Mouse (Mus musculus): ENCODE results near the gene Slc8a1. TPM values are rescaled to one million over a fixed set of nuclear protein-coding genes. Genes with fewer than 3 reads are reported as not detected.

Slc8a1 gene
- total RNA-seq, 2 experiments from 2014 or later: 27.6 to 36.0 TPM

DNA sequence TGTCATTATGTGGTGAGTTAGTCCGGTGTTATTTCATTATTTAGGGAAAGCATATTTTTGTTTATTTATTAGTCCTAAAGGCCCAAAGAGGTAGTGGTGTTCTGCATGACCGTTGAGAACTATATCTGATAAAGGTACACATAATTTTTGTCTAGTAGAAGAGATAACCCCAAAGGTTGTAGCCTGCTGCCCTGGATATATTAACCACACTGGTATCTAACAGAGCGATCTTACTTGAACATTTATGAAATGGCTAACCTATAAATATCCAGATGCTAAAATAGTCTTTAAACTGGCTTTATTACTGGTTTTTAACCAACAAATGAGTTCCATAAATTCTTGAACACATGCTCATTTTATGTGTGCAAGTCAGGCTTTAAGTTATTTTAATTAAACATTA, 161.3 kb downstream of the Slc8a1 start:
- no peak for DNase-seq (ENCODE audit: low spot score)

DNA sequence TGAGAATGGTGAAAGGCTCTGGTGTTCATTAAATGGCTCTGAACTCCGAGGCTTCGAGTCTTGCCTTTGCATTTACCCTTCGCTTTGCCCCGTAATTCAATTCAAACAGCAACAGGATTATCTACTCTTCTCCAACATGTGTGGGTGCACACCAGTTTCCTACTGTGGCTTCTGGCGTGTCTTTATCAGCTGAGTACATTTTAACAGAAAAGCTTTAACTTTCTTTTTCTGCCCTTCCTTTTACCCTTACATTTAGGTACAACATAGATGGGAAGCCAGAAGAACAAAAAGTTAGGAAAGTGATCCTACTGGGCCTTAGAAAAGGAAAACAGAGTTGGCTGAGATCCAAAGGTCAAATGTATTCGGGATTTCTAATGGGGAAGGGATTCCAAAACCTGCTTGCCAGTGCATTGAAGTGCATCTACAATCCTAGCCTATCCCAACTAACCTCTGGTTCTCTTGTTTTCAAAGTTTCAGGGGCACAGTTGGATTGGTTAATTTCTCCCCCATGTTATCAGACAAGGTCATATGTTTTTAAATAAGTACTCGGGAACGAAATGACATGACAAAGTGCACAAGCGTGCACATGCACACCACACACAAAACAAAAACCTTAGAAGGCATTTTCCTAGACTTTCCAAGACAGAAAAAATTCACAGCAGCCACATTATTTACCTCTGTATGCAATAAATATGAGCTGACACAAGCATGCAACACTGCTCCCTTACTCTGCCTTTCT, 172.4 kb downstream of the Slc8a1 start:
- no peak for DNase-seq (ENCODE audit: low spot score)

- no peak for DNase-seq (ENCODE audit: low spot score)
Measured at GRCm38 (mm10) chr17:81554052-81554734, 184.0 kb downstream of the Slc8a1 start.

DNA sequence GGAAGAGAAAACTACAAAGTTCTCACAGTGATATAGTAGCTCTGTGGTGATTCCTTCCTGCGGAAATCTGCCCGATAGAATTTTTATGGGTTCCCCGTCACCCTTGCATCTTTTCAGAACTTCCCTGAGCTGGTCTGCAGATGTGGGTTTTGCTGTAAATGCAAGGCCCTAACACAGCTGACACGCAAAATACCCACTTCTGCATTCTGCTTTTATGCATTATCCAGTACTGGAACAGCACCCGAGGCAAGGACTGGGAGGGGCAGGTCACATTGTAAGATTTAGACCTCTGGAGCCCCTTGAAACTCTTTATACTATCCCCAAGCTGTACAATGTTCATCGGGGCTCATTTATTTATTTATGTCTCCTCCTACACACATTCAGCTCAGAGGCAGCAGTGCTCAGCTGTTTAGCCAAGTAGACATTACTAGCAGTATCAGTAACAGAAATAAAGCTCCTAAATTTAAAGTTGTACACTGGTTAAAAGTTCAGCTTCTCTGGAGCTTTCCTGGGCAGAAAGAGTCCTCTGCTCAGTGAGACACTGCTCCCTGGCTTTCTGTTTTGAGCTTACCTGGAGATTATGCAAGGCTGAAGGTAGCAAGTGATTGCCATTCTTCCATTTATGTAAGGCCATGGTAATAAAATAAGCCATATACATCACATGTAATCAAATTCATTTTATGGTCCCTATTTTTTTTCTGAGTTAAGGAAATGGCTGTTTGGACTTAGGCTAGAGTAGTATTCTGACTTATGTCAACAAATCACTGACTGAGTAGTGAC, 186.1 kb downstream of the Slc8a1 start:
- no peak for DNase-seq (ENCODE audit: low spot score)

DNA sequence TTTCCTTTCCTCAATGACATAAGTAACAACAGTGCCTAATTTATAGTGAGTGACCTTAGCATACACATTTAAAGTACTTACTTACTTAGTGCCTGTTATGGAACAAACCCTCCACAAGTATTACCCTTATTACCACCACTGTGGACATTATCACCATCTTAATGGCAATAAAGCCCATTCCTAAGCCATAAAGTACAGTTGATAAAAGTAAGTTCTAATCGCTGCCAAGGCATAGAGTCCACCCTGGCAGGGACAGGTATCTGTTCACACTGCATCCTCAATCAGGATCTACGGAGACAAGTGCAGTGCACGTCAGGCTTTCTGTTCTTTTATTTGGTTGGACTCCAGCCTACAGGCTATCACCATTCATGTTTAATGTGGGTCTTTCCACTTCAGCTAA, 187.3 kb downstream of the Slc8a1 start:
- no peak for DNase-seq (ENCODE audit: low spot score)

GRCm38 (mm10) chr17:81548016-81548415, 190.2 kb downstream of the Slc8a1 start:
- no peak for DNase-seq (ENCODE audit: low spot score)

DNA sequence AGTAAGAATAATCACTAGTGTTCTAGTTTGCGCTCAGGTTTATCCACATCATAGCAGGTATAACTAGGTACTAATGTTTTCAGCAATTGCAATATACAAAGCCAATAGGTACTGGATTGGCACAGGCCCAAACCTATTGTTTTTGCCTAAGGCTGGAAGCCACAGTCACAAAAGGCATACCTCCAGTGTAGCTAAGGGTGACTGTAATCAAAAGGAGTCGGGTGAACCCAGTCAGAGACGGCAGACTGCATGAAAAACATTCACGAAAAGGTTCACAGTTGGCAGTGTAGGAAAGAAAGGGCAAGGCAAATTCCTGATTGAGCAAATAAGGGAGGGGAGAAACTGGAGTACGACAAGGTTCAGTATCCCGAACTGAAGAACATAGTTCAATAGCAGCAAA, 191.7 kb downstream of the Slc8a1 start:
- no peak for DNase-seq (ENCODE audit: low spot score)

DNA sequence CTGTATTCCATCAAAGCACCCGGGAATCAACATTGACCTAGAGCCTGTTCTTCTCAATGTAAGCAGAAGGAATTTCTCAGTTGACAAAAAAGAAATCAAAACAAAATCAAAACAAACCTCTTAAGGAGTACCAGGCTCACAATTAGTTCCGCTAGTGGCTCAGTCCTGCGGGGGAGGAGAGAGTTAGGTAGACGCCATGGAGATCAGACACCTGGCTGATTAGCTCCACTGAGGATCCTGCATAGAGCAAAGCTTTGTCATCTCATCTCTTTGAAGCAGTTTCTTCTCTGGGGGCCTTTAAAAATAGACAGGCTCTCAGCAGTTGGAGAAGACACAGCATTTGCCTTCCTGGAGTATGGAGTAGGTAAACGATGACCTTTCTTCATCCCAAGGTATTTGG, 192.2 kb downstream of the Slc8a1 start:
- DNase-seq (ENCODE audit: low spot score): no peak

GRCm38 (mm10) chr17:81544926-81545325, 193.3 kb downstream of the Slc8a1 start:
- no peak for DNase-seq (ENCODE audit: low spot score)

- peak; percentile 45 for DNase-seq (ENCODE audit: low spot score)
Measured at GRCm38 (mm10) chr17:81542313-81543185, 195.6 kb downstream of the Slc8a1 start.

- no peak for DNase-seq (ENCODE audit: low spot score)
Measured at GRCm38 (mm10) chr17:81538163-81539160, 199.7 kb downstream of the Slc8a1 start.

GRCm38 (mm10) chr17:81536093-81536492, 202.1 kb downstream of the Slc8a1 start:
- DNase-seq (ENCODE audit: low spot score): no peak

DNA sequence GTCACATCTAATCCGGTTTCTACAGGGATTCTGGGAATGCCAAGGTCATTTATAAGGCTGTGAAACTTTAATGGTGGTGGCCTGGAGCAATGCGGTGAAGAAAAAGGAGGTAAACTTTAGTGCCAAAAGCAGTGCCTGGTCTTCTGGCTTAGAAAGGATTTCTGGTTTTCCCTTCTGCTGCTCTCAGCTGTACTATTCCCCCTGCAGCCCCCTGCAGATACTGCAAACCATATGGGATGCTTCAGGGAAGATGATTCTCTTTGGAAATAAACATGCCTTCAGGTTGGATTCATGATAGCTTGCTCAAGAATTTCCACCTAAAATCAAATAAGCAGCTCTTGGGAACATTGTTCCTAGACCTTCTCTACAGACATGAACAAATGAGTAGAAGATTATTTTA, 208.3 kb downstream of the Slc8a1 start:
- no peak for DNase-seq (ENCODE audit: low spot score)

- no peak for DNase-seq (ENCODE audit: low spot score)
Measured at GRCm38 (mm10) chr17:81528940-81529339, 209.2 kb downstream of the Slc8a1 start.

DNA sequence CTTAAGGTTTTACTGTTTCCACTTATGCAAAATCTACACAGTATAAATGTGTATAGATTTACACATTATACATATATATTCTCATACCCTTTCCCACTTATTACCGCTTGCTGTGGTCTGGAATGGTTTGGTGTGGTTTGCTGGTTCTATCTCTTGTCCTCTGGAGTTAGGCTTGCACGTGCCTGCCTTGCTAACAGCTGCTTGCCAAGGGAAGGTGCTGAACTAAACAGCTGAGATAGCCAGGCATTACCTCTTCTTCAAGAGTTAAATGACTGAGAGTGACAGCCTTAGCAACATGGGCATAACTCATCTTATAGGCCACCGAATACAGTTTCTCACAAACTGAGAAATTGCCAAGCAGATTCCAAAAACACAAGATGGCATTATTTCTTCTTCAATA, 211.7 kb downstream of the Slc8a1 start:
- DNase-seq (ENCODE audit: low spot score): no peak

DNA sequence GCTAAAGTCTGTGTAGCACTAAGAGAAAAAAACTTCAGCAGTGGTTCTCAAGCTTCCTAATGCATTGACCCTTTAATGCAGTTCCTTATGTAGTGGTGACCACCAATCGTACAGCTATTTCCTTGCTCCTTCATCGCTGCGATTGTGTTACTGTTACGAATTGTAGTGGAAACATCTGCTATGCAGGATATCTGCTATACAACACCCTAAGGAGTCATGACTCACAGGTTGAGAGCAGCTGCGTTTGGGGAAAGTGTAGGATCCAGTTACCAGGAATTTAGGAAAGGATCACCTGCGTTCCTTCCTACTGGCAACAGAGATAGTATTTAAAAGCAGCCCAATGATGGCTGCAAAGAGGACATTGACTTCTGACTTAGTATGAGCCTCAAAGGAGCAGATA, 213.4 kb downstream of the Slc8a1 start:
- DNase-seq (ENCODE audit: low spot score): no peak

DNA sequence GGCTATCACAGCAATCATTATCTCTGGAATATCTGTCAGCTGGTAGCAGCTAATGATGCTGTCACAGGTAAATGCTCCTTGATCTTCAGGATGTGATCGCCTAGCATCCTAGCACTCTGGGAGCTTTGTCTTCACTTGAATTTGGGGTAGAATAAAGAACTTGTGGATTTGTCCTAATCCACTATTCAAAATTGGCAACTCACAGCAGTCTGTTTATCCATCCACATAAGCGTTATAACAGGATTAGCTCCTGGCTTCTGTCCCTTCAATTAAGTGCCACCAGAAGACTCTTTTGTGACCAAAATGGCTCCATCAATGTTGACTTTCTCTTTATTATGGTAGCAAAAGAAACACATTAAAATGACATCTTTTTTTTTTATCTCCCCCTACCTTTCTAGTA, 214.2 kb downstream of the Slc8a1 start:
- no peak for DNase-seq (ENCODE audit: low spot score)

- DNase-seq (ENCODE audit: low spot score): no peak
Measured at GRCm38 (mm10) chr17:81518316-81519025, 219.7 kb downstream of the Slc8a1 start.

GRCm38 (mm10) chr17:81516155-81516554, 222.0 kb downstream of the Slc8a1 start:
- no peak for DNase-seq (ENCODE audit: low spot score)
